Mouse (Mus musculus): ENCODE measurements around the gene Cd276. TPM values are rescaled to one million over a fixed set of nuclear protein-coding genes. Genes with fewer than 3 reads are reported as not detected.

Cd276 gene
- polyA plus RNA-seq, 1 experiment from 2014 or later: 42.8 TPM

GRCm38 (mm10) chr9:58496470-58497182 is 58.6 kb downstream of the Cd276 start:
- H3K4me2 ChIP-seq (ENCODE audit: low read depth, low read length): no peak overlapping the region
- H3K9me3 ChIP-seq (replicated peaks; ENCODE audit: control insufficient read depth, low read length): no peaks in the 10 kb centered on the region
- H3K9ac ChIP-seq (replicated peaks; ENCODE audit: low read length): no peak overlapping the region
- H3K4me3 ChIP-seq (ENCODE audit: low read depth, low read length): no peak overlapping the region
- no peaks in the 10 kb centered on the region for H3K36me3 ChIP-seq (replicated peaks; ENCODE audit: control insufficient read depth, insufficient read depth, low read depth, low read length)
- no peak for DNase-seq (ENCODE audit: low spot score)
- H3K4me1 ChIP-seq (ENCODE audit: control insufficient read depth, insufficient read depth, low read length): no peaks in the 10 kb centered on the region
- H3K27ac ChIP-seq (replicated peaks; ENCODE audit: low read depth, low read length): no peak overlapping the region
- no peak for ATAC-seq (replicated peaks; ENCODE audit: insufficient number of reproducible peaks, low FRiP score, low TSS enrichment, low read depth)
- WGBS: 31% methylated on average over 4 of the region's 4 CpGs
- H3K27me3 ChIP-seq (ENCODE audit: control insufficient read depth, insufficient read depth, low read length): no peaks in the 10 kb centered on the region

- peaks cover 2% of the 10 kb centered on the region; the same call in 1 of the 2 replicates for H3K4me1 ChIP-seq (ENCODE audit: control insufficient read depth, insufficient read depth, low read length)
- DNase-seq (ENCODE audit: low spot score) (no peak), ATAC-seq (replicated peaks; ENCODE audit: insufficient number of reproducible peaks, low FRiP score, low TSS enrichment, low read depth) (no peak)
- H3K9me3 ChIP-seq (replicated peaks; ENCODE audit: control insufficient read depth, low read length): no peaks in the 10 kb centered on the region
- no peak overlapping the region for H3K4me2 ChIP-seq (ENCODE audit: low read depth, low read length)
- no peak overlapping the region for H3K27ac ChIP-seq (replicated peaks; ENCODE audit: low read depth, low read length)
- WGBS: 76% methylated on average over 2 of the region's 2 CpGs
- H3K9ac ChIP-seq (replicated peaks; ENCODE audit: low read length): no peak overlapping the region
- no peak overlapping the region for H3K4me3 ChIP-seq (ENCODE audit: low read depth, low read length)
- no peaks in the 10 kb centered on the region for H3K36me3 ChIP-seq (replicated peaks; ENCODE audit: control insufficient read depth, insufficient read depth, low read depth, low read length)
- no peaks in the 10 kb centered on the region for H3K27me3 ChIP-seq (ENCODE audit: control insufficient read depth, insufficient read depth, low read length)
Measured at GRCm38 (mm10) chr9:58495035-58495434, 60.2 kb downstream of the Cd276 start.

DNA sequence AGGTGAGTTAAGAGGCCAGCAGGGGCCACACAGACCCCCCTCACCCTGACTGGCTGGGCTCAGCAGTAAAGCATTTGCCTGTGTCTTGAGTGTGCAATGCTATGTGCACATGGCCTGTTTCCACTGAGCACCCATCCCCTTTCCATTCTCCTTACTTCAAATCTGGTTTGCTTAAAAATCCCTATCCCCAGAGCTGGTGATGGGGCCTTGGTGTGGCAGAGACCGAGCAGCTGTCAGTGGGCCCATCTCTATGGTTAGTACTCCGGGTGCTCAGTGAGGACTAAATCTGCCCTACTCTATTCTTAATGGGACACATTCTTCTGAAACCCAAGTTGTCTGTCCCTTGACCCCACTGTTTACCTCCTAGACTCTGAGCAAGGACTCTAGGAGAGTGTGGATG is 64.8 kb downstream of the Cd276 start:
- no peak for DNase-seq (ENCODE audit: low spot score)
- no peaks in the 10 kb centered on the region for H3K36me3 ChIP-seq (replicated peaks; ENCODE audit: control insufficient read depth, insufficient read depth, low read depth, low read length)
- H3K9ac ChIP-seq (replicated peaks; ENCODE audit: low read length): no peak overlapping the region
- H3K4me2 ChIP-seq (ENCODE audit: low read depth, low read length): peak overlapping the region; percentile 99; the same call in 1 of the 2 replicates
- ATAC-seq (replicated peaks; ENCODE audit: insufficient number of reproducible peaks, low FRiP score, low TSS enrichment, low read depth): no peak
- peaks cover 7% of the 10 kb centered on the region for H3K4me1 ChIP-seq (ENCODE audit: control insufficient read depth, insufficient read depth, low read length)
- H3K27ac ChIP-seq (replicated peaks; ENCODE audit: low read depth, low read length): no peak overlapping the region
- no peaks in the 10 kb centered on the region for H3K9me3 ChIP-seq (replicated peaks; ENCODE audit: control insufficient read depth, low read length)
- no peak overlapping the region for H3K4me3 ChIP-seq (ENCODE audit: low read depth, low read length)
- 51% methylated on average over 2 of the region's 2 CpGs for WGBS
- peaks cover 5% of the 10 kb centered on the region; the same call in 1 of the 2 replicates for H3K27me3 ChIP-seq (ENCODE audit: control insufficient read depth, insufficient read depth, low read length)

- Histone ChIP-seq H3K4me3 (ENCODE audit: low read depth, low read length) (peak overlapping the region; percentile 67), H3K36me3 (replicated peaks; ENCODE audit: control insufficient read depth, insufficient read depth, low read depth, low read length) (no peaks in the 10 kb centered on the region), H3K9me3 (replicated peaks; ENCODE audit: control insufficient read depth, low read length) (no peaks in the 10 kb centered on the region), H3K27ac (replicated peaks; ENCODE audit: low read depth, low read length) (no peak overlapping the region), H3K4me1 (ENCODE audit: control insufficient read depth, insufficient read depth, low read length) (peaks cover 7% of the 10 kb centered on the region), H3K27me3 (ENCODE audit: control insufficient read depth, insufficient read depth, low read length) (peaks cover 5% of the 10 kb centered on the region; the same call in 1 of the 2 replicates), H3K9ac (replicated peaks; ENCODE audit: low read length) (peak overlapping the region; percentile 38), H3K4me2 (ENCODE audit: low read depth, low read length) (peak overlapping the region; percentile 99)
- no peak for DNase-seq (ENCODE audit: low spot score)
- 11% methylated on average over 7 of the region's 7 CpGs for WGBS
- ATAC-seq (replicated peaks; ENCODE audit: insufficient number of reproducible peaks, low FRiP score, low TSS enrichment, low read depth): peak; percentile 20; the same call in 1 of the 2 replicates
Measured at GRCm38 (mm10) chr9:58489865-58490165, 65.4 kb downstream of the Cd276 start.

GRCm38 (mm10) chr9:58489133-58489864 is 65.9 kb downstream of the Cd276 start:
- Histone ChIP-seq H3K4me3 (ENCODE audit: low read depth, low read length) (peak overlapping the region; percentile 67), H3K9me3 (replicated peaks; ENCODE audit: control insufficient read depth, low read length) (no peaks in the 10 kb centered on the region), H3K4me2 (ENCODE audit: low read depth, low read length) (peak overlapping the region; percentile 99), H3K36me3 (replicated peaks; ENCODE audit: control insufficient read depth, insufficient read depth, low read depth, low read length) (no peaks in the 10 kb centered on the region), H3K9ac (replicated peaks; ENCODE audit: low read length) (peak overlapping the region; percentile 83), H3K4me1 (ENCODE audit: control insufficient read depth, insufficient read depth, low read length) (peaks cover 7% of the 10 kb centered on the region), H3K27me3 (ENCODE audit: control insufficient read depth, insufficient read depth, low read length) (peaks cover 5% of the 10 kb centered on the region; the same call in 1 of the 2 replicates), H3K27ac (replicated peaks; ENCODE audit: low read depth, low read length) (no peak overlapping the region)
- WGBS: 5% methylated on average over 13 of the region's 13 CpGs
- peak; percentile 47 for ATAC-seq (replicated peaks; ENCODE audit: insufficient number of reproducible peaks, low FRiP score, low TSS enrichment, low read depth)
- DNase-seq (ENCODE audit: low spot score): peak; percentile 37

GRCm38 (mm10) chr9:58487851-58488801 is 67.1 kb downstream of the Cd276 start, which contains the start of gene Insyn1:
Gene Insyn1 (plus strand): TSS chr9:58488603.
- H3K27me3 ChIP-seq (ENCODE audit: control insufficient read depth, insufficient read depth, low read length): peaks cover 5% of the 10 kb centered on the region; the same call in 1 of the 2 replicates
- DNase-seq (ENCODE audit: low spot score): peak; percentile 83
- under 1% methylated on average over 82 of the region's 104 CpGs for WGBS

DNA sequence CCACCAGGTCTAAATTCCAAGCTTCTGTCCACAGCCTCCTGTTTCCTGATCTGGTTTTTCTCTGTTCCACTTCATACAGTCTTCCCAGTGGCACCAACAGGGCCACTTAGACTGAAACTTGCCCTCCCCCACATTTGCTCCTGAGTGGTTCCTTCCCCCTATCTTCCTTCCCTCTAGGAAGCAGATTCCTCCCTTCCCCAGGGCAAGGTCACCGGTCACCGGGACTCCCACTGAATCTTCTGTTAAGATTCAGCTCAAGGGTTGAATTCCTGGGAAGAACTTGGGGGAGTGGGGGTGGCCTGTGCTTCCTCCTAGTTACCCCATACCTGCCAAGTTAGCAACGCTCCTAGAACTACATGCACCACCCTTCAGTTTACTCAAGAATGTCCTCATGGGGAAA is 68.2 kb downstream of the Cd276 start:
- no peak for DNase-seq (ENCODE audit: low spot score)
- no peak overlapping the region for H3K4me2 ChIP-seq (ENCODE audit: low read depth, low read length)
- no peak overlapping the region for H3K4me3 ChIP-seq (ENCODE audit: low read depth, low read length)
- peaks cover 7% of the 10 kb centered on the region for H3K4me1 ChIP-seq (ENCODE audit: control insufficient read depth, insufficient read depth, low read length)
- no peak overlapping the region for H3K27ac ChIP-seq (replicated peaks; ENCODE audit: low read depth, low read length)
- no peak overlapping the region for H3K9ac ChIP-seq (replicated peaks; ENCODE audit: low read length)
- ATAC-seq (replicated peaks; ENCODE audit: insufficient number of reproducible peaks, low FRiP score, low TSS enrichment, low read depth): no peak
- H3K9me3 ChIP-seq (replicated peaks; ENCODE audit: control insufficient read depth, low read length): no peaks in the 10 kb centered on the region
- H3K36me3 ChIP-seq (replicated peaks; ENCODE audit: control insufficient read depth, insufficient read depth, low read depth, low read length): no peaks in the 10 kb centered on the region
- H3K27me3 ChIP-seq (ENCODE audit: control insufficient read depth, insufficient read depth, low read length): peaks cover 5% of the 10 kb centered on the region; the same call in 1 of the 2 replicates
- WGBS: 17% methylated on average over 3 of the region's 3 CpGs

More at GRCm38 (mm10) chr9:58487851-58488801, 67.1 kb downstream of the Cd276 start, which contains the start of gene Insyn1:
- Histone ChIP-seq H3K4me1 (ENCODE audit: control insufficient read depth, insufficient read depth, low read length) (peaks cover 7% of the 10 kb centered on the region), H3K27ac (replicated peaks; ENCODE audit: low read depth, low read length) (peak within 1 kb of the TSS; percentile 47; the same call in 1 of the 2 replicates), H3K4me2 (ENCODE audit: low read depth, low read length) (peak within 1 kb of the TSS; percentile 99), H3K4me3 (ENCODE audit: low read depth, low read length) (peak within 1 kb of the TSS; percentile 67), H3K9ac (replicated peaks; ENCODE audit: low read length) (peak within 1 kb of the TSS; percentile 83), H3K36me3 (replicated peaks; ENCODE audit: control insufficient read depth, insufficient read depth, low read depth, low read length) (no peaks in the 10 kb centered on the region), H3K9me3 (replicated peaks; ENCODE audit: control insufficient read depth, low read length) (no peaks in the 10 kb centered on the region)
- peak; percentile 67 for ATAC-seq (replicated peaks; ENCODE audit: insufficient number of reproducible peaks, low FRiP score, low TSS enrichment, low read depth)

Data from embryonic facial prominence, embryonic 11.5 days (tissue).